Mouse (Mus musculus): ENCODE measurements around the gene Npr1. TPM values are rescaled to one million over a fixed set of nuclear protein-coding genes. Genes with fewer than 3 reads are reported as not detected.

The Npr1 gene
- polyA plus RNA-seq (2012; fragmentation: generic; extraction: Trizol), result 0.22 TPM

DNA sequence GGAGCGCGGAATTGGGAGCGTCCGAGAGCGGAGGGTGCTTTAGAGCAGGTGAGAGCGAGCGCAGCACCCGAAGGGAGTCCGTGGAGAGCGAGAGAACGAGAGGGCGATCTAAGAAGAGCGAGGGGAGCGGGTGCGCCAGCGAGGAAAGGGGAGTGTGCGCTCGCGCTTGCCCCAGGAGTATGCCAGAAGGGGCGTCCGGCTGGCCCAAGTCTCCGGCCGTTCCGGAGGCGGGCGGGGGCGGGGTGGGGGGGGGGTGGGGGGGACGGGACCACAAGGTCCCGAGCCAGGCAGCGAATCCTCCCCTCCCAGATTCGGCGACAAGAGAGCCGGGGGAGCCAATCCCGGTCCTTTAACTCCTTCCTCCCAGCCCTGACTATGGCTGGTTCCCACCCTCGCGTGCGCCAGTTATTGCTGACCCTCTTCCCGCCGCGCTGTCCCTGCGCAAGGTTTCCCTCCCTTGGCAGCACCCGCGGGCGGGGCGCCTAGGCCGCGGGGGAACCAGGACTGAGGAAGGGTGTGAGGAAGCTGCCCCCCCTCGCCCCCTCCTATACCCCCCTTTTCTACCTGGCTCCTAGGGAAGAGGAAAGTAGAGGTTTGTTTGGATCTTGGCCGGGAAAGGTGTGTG is at the start of gene Npr1:
Gene Npr1 (minus strand): TSS at position 181 of the 625 bp plus-strand sequence.
- H3K36me3 ChIP-seq (ENCODE audit: control insufficient read depth, insufficient read depth), result no peaks in the 10 kb centered on the region
- peaks cover 15% of the 10 kb centered on the region for H3K27me3 ChIP-seq (ENCODE audit: control insufficient read depth, insufficient read depth, insufficient read length)
- no peaks in the 10 kb centered on the region for H3K79me2 ChIP-seq (ENCODE audit: control insufficient read depth, insufficient read depth)
- peak within 1 kb of the TSS; percentile 92 for H3K4me2 ChIP-seq (ENCODE audit: low read depth)
- no peak for TF ChIP-seq POLR2A (IDR thresholded peaks at IDR 0.05; ENCODE audit: insufficient read length, low read depth)
- no peak for TF ChIP-seq SRF (IDR thresholded peaks at IDR 0.05; ENCODE audit: control insufficient read depth, insufficient read length, low read depth)
- no peak for TF ChIP-seq MAX (IDR thresholded peaks at IDR 0.05; ENCODE audit: low read depth)
- H3ac ChIP-seq (ENCODE audit: control insufficient read depth, insufficient read length), result no peak within 1 kb of the TSS
- H3K4me3 ChIP-seq, result peak within 1 kb of the TSS; percentile 19

DNA sequence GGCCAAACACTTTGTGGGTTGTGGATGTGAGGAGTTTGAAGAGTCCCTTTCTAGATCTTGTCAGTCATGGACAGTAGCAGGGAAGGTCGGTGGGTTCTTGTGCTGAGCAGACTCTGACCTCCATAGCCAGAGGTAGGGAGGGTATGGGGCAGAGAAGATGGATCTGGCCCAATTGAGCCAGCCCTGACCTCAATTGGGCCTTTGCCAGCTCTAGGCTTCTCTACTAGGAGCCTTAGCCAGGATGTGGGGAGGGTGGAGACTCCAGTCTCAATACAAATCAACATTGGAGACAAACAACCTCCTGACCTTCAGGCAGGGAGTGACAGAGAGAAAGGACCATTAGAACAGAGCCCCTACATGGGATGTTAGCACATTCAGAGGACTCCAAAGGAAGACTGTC is 49.6 kb upstream of the Npr1 start:
- Histone ChIP-seq H3ac (ENCODE audit: control insufficient read depth, insufficient read length) (no peak overlapping the region), H3K79me2 (ENCODE audit: control insufficient read depth, insufficient read depth) (no peaks in the 10 kb centered on the region), H3K27me3 (ENCODE audit: control insufficient read depth, insufficient read depth, insufficient read length) (no peaks in the 10 kb centered on the region), H3K4me2 (ENCODE audit: low read depth) (peak overlapping the region; percentile 96), H3K36me3 (ENCODE audit: control insufficient read depth, insufficient read depth) (no peaks in the 10 kb centered on the region), H3K4me3 (peak overlapping the region; percentile 52)
- TF ChIP-seq MAX (IDR thresholded peaks at IDR 0.05; ENCODE audit: low read depth), result no peak
- no peak for TF ChIP-seq MYOD1 (IDR thresholded peaks at IDR 0.05; ENCODE audit: control insufficient read depth in 1 of 3, insufficient read length in 2 of 3, low read depth in 2 of 3)
- TF ChIP-seq POLR2AphosphoS2 (IDR thresholded peaks at IDR 0.05; ENCODE audit: insufficient read length, low read depth), result no peak
- no peak for TF ChIP-seq TCF12 (IDR thresholded peaks at IDR 0.05; ENCODE audit: insufficient read depth, poor library complexity, severe bottlenecking)
- TF ChIP-seq E2F4 (IDR thresholded peaks at IDR 0.05; ENCODE audit: insufficient read depth), result no peak
- no peak for TF ChIP-seq MYOG (IDR thresholded peaks at IDR 0.05; ENCODE audit: control insufficient read depth in 1 of 3, insufficient read depth in 1 of 3, insufficient read length in 2 of 3, low read depth in 2 of 3)
- TF ChIP-seq SRF (IDR thresholded peaks at IDR 0.05; ENCODE audit: control insufficient read depth, insufficient read length, low read depth), result no peak
- TF ChIP-seq REST (IDR thresholded peaks at IDR 0.05; ENCODE audit: insufficient read depth, insufficient read length), result no peak

DNA sequence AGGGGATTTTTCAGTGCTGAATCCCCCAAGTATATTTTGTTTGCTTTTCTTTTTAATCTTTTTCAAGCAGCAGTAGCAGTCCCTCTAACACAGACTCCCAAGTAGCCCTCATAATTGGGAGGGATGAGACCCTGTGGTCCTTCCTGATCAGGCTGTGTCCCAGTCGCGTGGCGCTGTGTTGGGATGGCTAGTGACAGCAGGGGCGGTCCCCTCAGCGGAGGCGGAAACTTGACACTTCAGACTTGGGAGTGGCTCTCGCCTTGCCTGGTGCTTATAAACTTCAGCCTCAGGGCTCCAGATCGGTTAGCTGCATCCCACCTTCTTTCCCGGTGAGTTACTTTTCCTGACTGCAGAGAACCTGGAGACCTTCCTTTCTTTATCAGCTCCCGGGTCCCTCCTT is 49.0 kb upstream of the Npr1 start:
- Histone ChIP-seq H3K79me2 (ENCODE audit: control insufficient read depth, insufficient read depth) (no peaks in the 10 kb centered on the region), H3K36me3 (ENCODE audit: control insufficient read depth, insufficient read depth) (no peaks in the 10 kb centered on the region), H3ac (ENCODE audit: control insufficient read depth, insufficient read length) (peak overlapping the region; percentile 64), H3K27me3 (ENCODE audit: control insufficient read depth, insufficient read depth, insufficient read length) (no peaks in the 10 kb centered on the region), H3K4me3 (peak overlapping the region; percentile 52), H3K4me2 (ENCODE audit: low read depth) (peak overlapping the region; percentile 96)
- no peak for TF ChIP-seq TCF12 (IDR thresholded peaks at IDR 0.05; ENCODE audit: insufficient read depth, poor library complexity, severe bottlenecking)
- peak; percentile 67 for TF ChIP-seq MAX (IDR thresholded peaks at IDR 0.05; ENCODE audit: low read depth)
- peak; percentile 74 for TF ChIP-seq POLR2A (IDR thresholded peaks at IDR 0.05; ENCODE audit: insufficient read length, low read depth)
- peak; percentile 74 for TF ChIP-seq POLR2AphosphoS2 (IDR thresholded peaks at IDR 0.05; ENCODE audit: insufficient read length, low read depth)

DNA sequence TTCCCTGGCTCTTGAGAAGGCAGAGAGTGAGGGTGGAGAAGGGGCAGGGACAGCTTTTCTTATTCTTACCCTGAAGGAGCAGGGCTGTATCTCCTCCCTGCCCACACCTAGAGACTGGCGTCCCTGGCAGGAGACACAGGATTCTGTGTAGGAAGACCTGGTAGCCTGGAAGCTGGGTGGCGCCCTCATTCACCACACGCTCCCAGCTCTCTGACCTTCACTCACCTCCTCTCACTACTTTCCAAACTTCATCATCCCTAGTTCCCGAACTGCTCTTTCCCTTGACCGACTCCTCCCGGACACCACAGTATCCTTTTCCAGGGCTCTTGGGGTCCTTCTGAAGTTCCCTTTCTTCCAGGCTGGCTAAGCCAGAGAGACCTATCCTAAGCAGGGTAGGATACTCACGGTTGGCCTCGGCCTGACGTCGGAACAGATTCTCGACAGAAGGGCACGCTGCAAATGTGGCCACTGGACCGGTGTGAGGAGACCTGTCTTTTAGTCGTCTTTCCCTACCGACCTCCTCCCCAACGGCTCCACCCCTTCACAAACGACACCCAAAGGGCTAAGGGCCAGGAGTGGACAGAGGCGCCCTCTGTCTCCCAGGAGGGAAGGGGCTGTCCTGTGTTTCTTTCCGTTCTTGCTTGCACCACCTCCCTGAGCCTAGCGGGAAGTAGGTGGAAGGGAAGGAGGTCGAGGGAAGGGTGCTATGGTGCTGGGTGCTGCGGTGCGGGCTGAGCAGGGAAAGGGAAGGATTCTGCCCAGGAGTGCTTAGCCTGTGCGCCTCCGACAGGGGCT is 48.3 kb upstream of the Npr1 start, which contains the start of the genes S100a1 and S100a13:
Gene S100a1 (minus strand): TSS at position 597 of the 795 bp plus-strand sequence.
Gene S100a13 (plus strand): TSS at position 640 of the 795 bp plus-strand sequence.
- H3K27me3 ChIP-seq (ENCODE audit: control insufficient read depth, insufficient read depth, insufficient read length), result no peaks in the 10 kb centered on the region

DNA sequence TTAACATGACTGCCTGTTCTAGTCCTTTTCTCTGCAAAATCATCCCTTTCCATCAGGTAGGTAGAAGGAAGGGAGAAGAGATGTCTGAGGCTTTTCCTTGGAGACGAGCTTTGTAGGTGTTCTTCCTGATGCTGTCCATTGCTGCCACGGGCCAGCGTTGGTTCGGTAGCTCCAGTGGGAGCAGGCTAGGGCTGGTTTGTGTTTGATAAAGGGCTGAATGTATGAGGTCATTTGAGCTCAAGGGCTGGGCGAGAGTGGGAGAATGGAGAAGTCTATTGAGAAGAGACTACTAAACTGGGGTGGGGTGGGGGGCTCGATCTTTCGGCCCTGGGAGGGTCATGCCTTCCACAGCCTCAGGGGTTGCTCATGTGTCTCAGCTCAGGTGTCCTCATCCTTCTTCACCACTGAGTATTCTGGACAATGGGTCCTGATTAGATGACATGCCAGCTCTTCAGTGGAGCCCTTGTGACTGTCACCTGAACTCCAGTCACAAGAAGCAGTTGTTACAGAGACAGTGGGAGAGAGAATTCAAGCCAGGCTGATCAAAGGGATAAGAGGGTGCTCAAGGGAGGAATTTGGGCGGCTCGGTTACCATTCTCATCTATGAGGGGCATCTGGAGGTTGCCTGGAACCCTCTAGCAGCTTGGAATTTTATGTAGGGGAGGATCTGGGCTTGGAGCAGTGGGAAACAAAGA is 47.4 kb upstream of the Npr1 start:
- H3K36me3 ChIP-seq (ENCODE audit: control insufficient read depth, insufficient read depth), result no peaks in the 10 kb centered on the region
- H3K27me3 ChIP-seq (ENCODE audit: control insufficient read depth, insufficient read depth, insufficient read length), result no peaks in the 10 kb centered on the region
- TF ChIP-seq MYOD1 (IDR thresholded peaks at IDR 0.05; ENCODE audit: control insufficient read depth in 1 of 3, insufficient read length in 2 of 3, low read depth in 2 of 3) (no peak), POLR2A (IDR thresholded peaks at IDR 0.05; ENCODE audit: insufficient read length, low read depth) (no peak), TCF12 (IDR thresholded peaks at IDR 0.05; ENCODE audit: insufficient read depth, poor library complexity, severe bottlenecking) (no peak), REST (IDR thresholded peaks at IDR 0.05; ENCODE audit: insufficient read depth, insufficient read length) (no peak), POLR2AphosphoS2 (IDR thresholded peaks at IDR 0.05; ENCODE audit: insufficient read length, low read depth) (no peak), CEBPB (IDR thresholded peaks at IDR 0.05; ENCODE audit: insufficient read depth, poor library complexity, severe bottlenecking) (no peak), TCF3 (IDR thresholded peaks at IDR 0.05; ENCODE audit: insufficient read length, low read depth) (no peak), MYOG (IDR thresholded peaks at IDR 0.05; ENCODE audit: control insufficient read depth in 1 of 3, insufficient read depth in 1 of 3, insufficient read length in 2 of 3, low read depth in 2 of 3) (no peak), MAX (IDR thresholded peaks at IDR 0.05; ENCODE audit: low read depth) (no peak), E2F4 (IDR thresholded peaks at IDR 0.05; ENCODE audit: insufficient read depth) (no peak), USF1 (IDR thresholded peaks at IDR 0.05; ENCODE audit: low read depth) (no peak), SRF (IDR thresholded peaks at IDR 0.05; ENCODE audit: control insufficient read depth, insufficient read length, low read depth) (no peak)
- H3K79me2 ChIP-seq (ENCODE audit: control insufficient read depth, insufficient read depth), result peaks cover 10% of the 10 kb centered on the region
- peak overlapping the region; percentile 64 for H3ac ChIP-seq (ENCODE audit: control insufficient read depth, insufficient read length)
- peak overlapping the region; percentile 96 for H3K4me2 ChIP-seq (ENCODE audit: low read depth)
- peak overlapping the region; percentile 52 for H3K4me3 ChIP-seq

More for the DNA sequence above, 48.3 kb upstream of the Npr1 start, which contains the start of the genes S100a1 and S100a13:
- H3K36me3 ChIP-seq (ENCODE audit: control insufficient read depth, insufficient read depth), result no peaks in the 10 kb centered on the region
- H3K4me3 ChIP-seq, result peak within 1 kb of the TSS; percentile 52
- H3ac ChIP-seq (ENCODE audit: control insufficient read depth, insufficient read length), result peak within 1 kb of the TSS; percentile 64
- H3K4me2 ChIP-seq (ENCODE audit: low read depth), result peak within 1 kb of the TSS; percentile 96
- H3K79me2 ChIP-seq (ENCODE audit: control insufficient read depth, insufficient read depth), result peaks cover 1% of the 10 kb centered on the region
- peak in 1 of 3 experiments; percentile 16 for TF ChIP-seq MYOG (IDR thresholded peaks at IDR 0.05; ENCODE audit: control insufficient read depth in 1 of 3, insufficient read depth in 1 of 3, insufficient read length in 2 of 3, low read depth in 2 of 3)
- TF ChIP-seq MAX (IDR thresholded peaks at IDR 0.05; ENCODE audit: low read depth), result no peak
- peak; percentile 66 for TF ChIP-seq POLR2A (IDR thresholded peaks at IDR 0.05; ENCODE audit: insufficient read length, low read depth)
- TF ChIP-seq E2F4 (IDR thresholded peaks at IDR 0.05; ENCODE audit: insufficient read depth), result no peak

Measured in myocyte (in vitro differentiated cells).